Mouse (Mus musculus): ENCODE measurements around the gene Ndufa8. TPM values are rescaled to one million over a fixed set of nuclear protein-coding genes. Genes with fewer than 3 reads are reported as not detected.

The Ndufa8 gene
- polyA plus RNA-seq (2012; rRNA removed): 75.4 and 83.9 TPM in 2 replicates

- peak; percentile 98 for DNase-seq
- H3K27ac ChIP-seq (ENCODE audit: control insufficient read depth, insufficient read depth, low read length): no peak within 1 kb of the TSS
- H3K27me3 ChIP-seq (ENCODE audit: control insufficient read depth, insufficient read depth, low read length): no peaks in the 10 kb centered on the region
- no peak for TF ChIP-seq CTCF (IDR thresholded peaks at IDR 0.05; ENCODE audit: borderline replicate concordance, control insufficient read depth, extremely low read depth, insufficient read depth, low read length, poor library complexity)
- peak; percentile 48; the same call in 1 of the 2 replicates for TF ChIP-seq POLR2A (IDR thresholded peaks at IDR 0.05; ENCODE audit: control insufficient read depth, extremely low read depth, insufficient read depth, low read length, poor library complexity)
- peak within 1 kb of the TSS; percentile 92 for H3K4me3 ChIP-seq (ENCODE audit: control insufficient read depth, insufficient read depth, low read length)
- under 1% methylated on average over 44 of the region's 44 CpGs for WGBS
- no peaks in the 10 kb centered on the region for H3K36me3 ChIP-seq (ENCODE audit: control insufficient read depth, insufficient read depth, low read length)
- peaks cover 10% of the 10 kb centered on the region for H3K4me1 ChIP-seq (replicated peaks; ENCODE audit: control insufficient read depth, insufficient read depth, low read length)
Observed at GRCm38 (mm10) chr2:36048748-36049566, at the start of gene Ndufa8, which contains the start of gene Morn5. TSS of gene Ndufa8 (minus strand) at chr2:36049406. TSS of gene Morn5 (plus strand) at chr2:36049458.

GRCm38 (mm10) chr2:36098021-36098420, 48.8 kb upstream of the Ndufa8 start:
- TF ChIP-seq POLR2A (IDR thresholded peaks at IDR 0.05; ENCODE audit: control insufficient read depth, extremely low read depth, insufficient read depth, low read length, poor library complexity) (no peak), CTCF (IDR thresholded peaks at IDR 0.05; ENCODE audit: borderline replicate concordance, control insufficient read depth, extremely low read depth, insufficient read depth, low read length, poor library complexity) (no peak)
- Histone ChIP-seq H3K4me3 (ENCODE audit: control insufficient read depth, insufficient read depth, low read length) (no peak overlapping the region), H3K27ac (ENCODE audit: control insufficient read depth, insufficient read depth, low read length) (no peak overlapping the region), H3K27me3 (ENCODE audit: control insufficient read depth, insufficient read depth, low read length) (peaks cover 42% of the 10 kb centered on the region), H3K4me1 (replicated peaks; ENCODE audit: control insufficient read depth, insufficient read depth, low read length) (peaks cover 7% of the 10 kb centered on the region), H3K36me3 (ENCODE audit: control insufficient read depth, insufficient read depth, low read length) (no peaks in the 10 kb centered on the region)
- 22% methylated on average over 5 of the region's 5 CpGs for WGBS
- DNase-seq: no peak

GRCm38 (mm10) chr2:36097129-36097815, 48.1 kb upstream of the Ndufa8 start:
- Histone ChIP-seq H3K4me1 (replicated peaks; ENCODE audit: control insufficient read depth, insufficient read depth, low read length) (peaks cover 6% of the 10 kb centered on the region), H3K27ac (ENCODE audit: control insufficient read depth, insufficient read depth, low read length) (no peak overlapping the region), H3K27me3 (ENCODE audit: control insufficient read depth, insufficient read depth, low read length) (peaks cover 37% of the 10 kb centered on the region), H3K36me3 (ENCODE audit: control insufficient read depth, insufficient read depth, low read length) (no peaks in the 10 kb centered on the region), H3K4me3 (ENCODE audit: control insufficient read depth, insufficient read depth, low read length) (no peak overlapping the region)
- 15% methylated on average over 18 of the region's 18 CpGs for WGBS
- no peak for TF ChIP-seq POLR2A (IDR thresholded peaks at IDR 0.05; ENCODE audit: control insufficient read depth, extremely low read depth, insufficient read depth, low read length, poor library complexity)
- no peak for TF ChIP-seq CTCF (IDR thresholded peaks at IDR 0.05; ENCODE audit: borderline replicate concordance, control insufficient read depth, extremely low read depth, insufficient read depth, low read length, poor library complexity)
- DNase-seq: no peak

GRCm38 (mm10) chr2:36093914-36094475, 44.8 kb upstream of the Ndufa8 start:
- peaks cover 4% of the 10 kb centered on the region for H3K4me1 ChIP-seq (replicated peaks; ENCODE audit: control insufficient read depth, insufficient read depth, low read length)
- H3K36me3 ChIP-seq (ENCODE audit: control insufficient read depth, insufficient read depth, low read length): no peaks in the 10 kb centered on the region
- no peak overlapping the region for H3K4me3 ChIP-seq (ENCODE audit: control insufficient read depth, insufficient read depth, low read length)
- TF ChIP-seq POLR2A (IDR thresholded peaks at IDR 0.05; ENCODE audit: control insufficient read depth, extremely low read depth, insufficient read depth, low read length, poor library complexity): no peak
- no peak for TF ChIP-seq CTCF (IDR thresholded peaks at IDR 0.05; ENCODE audit: borderline replicate concordance, control insufficient read depth, extremely low read depth, insufficient read depth, low read length, poor library complexity)
- no peak for DNase-seq
- no peak overlapping the region for H3K27ac ChIP-seq (ENCODE audit: control insufficient read depth, insufficient read depth, low read length)
- H3K27me3 ChIP-seq (ENCODE audit: control insufficient read depth, insufficient read depth, low read length): peaks cover 40% of the 10 kb centered on the region
- 13% methylated on average over 31 of the region's 31 CpGs for WGBS

- Histone ChIP-seq H3K27ac (ENCODE audit: control insufficient read depth, insufficient read depth, low read length) (no peak overlapping the region), H3K36me3 (ENCODE audit: control insufficient read depth, insufficient read depth, low read length) (no peaks in the 10 kb centered on the region), H3K4me3 (ENCODE audit: control insufficient read depth, insufficient read depth, low read length) (no peak overlapping the region), H3K4me1 (replicated peaks; ENCODE audit: control insufficient read depth, insufficient read depth, low read length) (peaks cover 4% of the 10 kb centered on the region), H3K27me3 (ENCODE audit: control insufficient read depth, insufficient read depth, low read length) (peaks cover 35% of the 10 kb centered on the region)
- no peak for TF ChIP-seq POLR2A (IDR thresholded peaks at IDR 0.05; ENCODE audit: control insufficient read depth, extremely low read depth, insufficient read depth, low read length, poor library complexity)
- no peak for TF ChIP-seq CTCF (IDR thresholded peaks at IDR 0.05; ENCODE audit: borderline replicate concordance, control insufficient read depth, extremely low read depth, insufficient read depth, low read length, poor library complexity)
- no peak for DNase-seq
- WGBS: 43% methylated on average over 7 of the region's 7 CpGs
Observed at GRCm38 (mm10) chr2:36093301-36093700, 44.1 kb upstream of the Ndufa8 start.

- 17% methylated on average over 4 of the region's 4 CpGs for WGBS
- Histone ChIP-seq H3K4me1 (replicated peaks; ENCODE audit: control insufficient read depth, insufficient read depth, low read length) (peaks cover 4% of the 10 kb centered on the region), H3K27me3 (ENCODE audit: control insufficient read depth, insufficient read depth, low read length) (peaks cover 33% of the 10 kb centered on the region), H3K27ac (ENCODE audit: control insufficient read depth, insufficient read depth, low read length) (no peak overlapping the region), H3K36me3 (ENCODE audit: control insufficient read depth, insufficient read depth, low read length) (no peaks in the 10 kb centered on the region), H3K4me3 (ENCODE audit: control insufficient read depth, insufficient read depth, low read length) (no peak overlapping the region)
- no peak for TF ChIP-seq CTCF (IDR thresholded peaks at IDR 0.05; ENCODE audit: borderline replicate concordance, control insufficient read depth, extremely low read depth, insufficient read depth, low read length, poor library complexity)
- TF ChIP-seq POLR2A (IDR thresholded peaks at IDR 0.05; ENCODE audit: control insufficient read depth, extremely low read depth, insufficient read depth, low read length, poor library complexity): no peak
- no peak for DNase-seq
Observed at GRCm38 (mm10) chr2:36092748-36093147, 43.5 kb upstream of the Ndufa8 start.

Measured in thymus, adult 2 months (tissue).